Mouse (Mus musculus) granulocyte monocyte progenitor cell, adult 5-6 weeks (primary cell): ENCODE data around the gene Kremen1. TPM values are rescaled to one million over a fixed set of nuclear protein-coding genes. Genes with fewer than 3 reads are reported as not detected.
A peak's percentile ranks its signal among the peaks of the same experiment; 100 is the strongest.

ENCODE experiments used
- ATAC-seq: replicated peaks from 2 replicates; pipeline ENCODE4 v1.8.0; 2016; ENCODE audit warnings: mild to moderate bottlenecking, moderate TSS enrichment, inconsistent platforms; ENCODE audit not compliant: poor library complexity, severe bottlenecking
- total RNA-seq, 2 experiments: library from RNA; stranded (forward) in 1 of 2; stranded (reverse) in 1 of 2; fragments of 200-712, 200-1000 nt in 1 of 2; fragments of >200 nt in 1 of 2; fragmentation: Nextera tagmentation in 1 of 2; gene quantifications; 2 replicates each; pipeline ENCODE4 v1.2.3; 2014 to 2017

The Kremen1 gene
- total RNA-seq, 2 experiments from 2014 or later = 1.9 to 4.1 TPM

DNA sequence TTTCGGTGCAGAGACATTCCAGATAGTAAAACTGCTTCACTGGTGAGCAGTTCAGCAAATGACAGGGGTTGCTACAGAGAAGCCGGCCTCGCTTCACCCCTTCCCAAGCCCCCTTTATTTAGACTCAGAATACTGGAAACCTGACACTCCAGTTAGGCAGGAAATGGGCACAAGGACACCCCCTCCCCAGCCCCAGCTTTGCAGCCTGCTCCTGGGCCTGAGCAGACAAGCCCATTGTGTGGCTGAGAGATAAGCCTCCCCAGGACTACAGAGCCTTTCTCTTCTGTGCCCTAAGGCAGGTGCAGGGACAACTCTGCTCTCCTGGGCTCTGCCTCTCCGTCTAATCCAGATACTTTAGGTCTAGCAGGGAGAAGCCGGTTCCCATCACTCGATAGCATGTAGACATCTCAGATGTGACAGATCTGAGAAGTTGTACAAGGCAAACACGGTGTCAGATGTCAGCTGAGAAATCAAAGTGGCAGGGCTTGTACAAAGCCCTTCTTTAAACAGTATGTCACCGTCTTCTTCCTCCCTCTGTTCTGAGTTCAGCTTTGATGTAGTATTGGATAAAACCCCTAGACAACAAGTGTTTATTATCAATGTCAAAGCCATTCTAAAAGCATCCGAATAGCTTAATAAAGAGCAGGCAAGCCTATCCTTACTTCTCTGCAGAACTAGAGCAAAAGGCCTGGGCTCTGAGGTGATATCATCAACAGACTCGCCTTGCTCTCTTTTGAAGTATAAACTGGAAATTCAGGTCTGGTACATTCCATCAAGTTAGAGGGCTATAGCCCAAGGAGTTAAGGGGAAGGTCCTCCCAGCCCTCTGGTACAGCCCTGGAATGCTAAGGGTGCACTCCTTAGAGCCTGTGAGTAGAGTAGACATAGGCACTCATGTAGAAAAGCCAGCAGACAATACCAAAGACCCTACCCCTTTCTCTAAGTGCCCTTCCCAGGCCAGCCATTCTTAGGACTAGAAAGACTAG is 21.4 kb downstream of the Kremen1 start:
- no peak for ATAC-seq

DNA sequence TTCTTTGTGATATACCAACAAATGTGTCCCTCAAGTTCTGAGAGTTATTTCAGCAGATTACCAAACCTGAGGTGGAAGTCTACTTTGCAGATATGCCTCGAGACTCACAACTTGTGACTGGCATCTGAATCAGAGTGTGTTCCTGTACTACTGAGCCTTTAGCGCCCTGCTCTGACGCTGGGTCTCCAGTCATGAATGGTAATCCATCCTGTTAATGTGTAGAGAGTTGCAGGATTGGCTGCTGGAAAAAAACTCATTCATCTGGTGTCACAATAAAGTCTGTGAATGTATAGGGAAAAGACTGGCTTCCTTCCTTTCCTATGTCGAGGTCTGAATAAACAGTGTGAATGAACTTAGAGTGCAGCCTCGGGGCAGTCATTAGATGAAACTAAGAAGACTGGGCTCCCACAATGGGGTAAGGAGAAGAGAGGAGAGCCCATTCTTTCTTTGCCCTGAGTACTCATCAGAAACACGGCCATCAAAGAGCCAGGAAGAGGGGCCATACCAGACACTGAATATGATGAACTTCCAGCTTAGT is 41.4 kb downstream of the Kremen1 start:
- ATAC-seq = no peak

- ATAC-seq = no peak
Observed at GRCm38 (mm10) chr11:5219371-5219770, 42.0 kb downstream of the Kremen1 start.

GRCm38 (mm10) chr11:5215401-5216187 is 45.8 kb downstream of the Kremen1 start:
- ATAC-seq = peak; percentile 65

DNA sequence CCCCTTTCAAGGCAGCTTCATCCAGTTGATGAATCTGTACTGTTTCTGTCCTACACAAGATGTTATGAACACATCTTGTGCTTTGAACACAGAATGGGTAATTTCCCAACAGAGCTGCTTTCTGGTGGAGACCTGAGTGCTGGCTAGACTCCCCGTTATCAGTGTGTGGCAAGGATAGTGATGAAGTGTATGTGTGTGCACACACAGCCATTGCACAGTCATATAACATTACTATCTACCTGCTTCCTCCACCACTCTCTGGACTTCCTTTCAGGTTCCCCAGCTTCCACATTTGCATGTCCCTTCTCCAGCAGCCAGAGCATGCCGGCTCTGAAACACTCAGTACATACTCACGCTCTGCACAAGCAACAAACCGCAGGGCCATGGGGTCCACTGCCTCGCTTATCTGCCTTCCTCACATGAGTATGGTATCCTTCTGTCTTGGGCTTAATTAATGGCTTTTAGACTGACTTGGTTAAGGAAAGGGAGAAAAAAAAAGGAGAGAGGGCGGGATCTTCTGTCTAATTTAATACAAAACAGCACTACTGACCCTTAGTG is 46.8 kb downstream of the Kremen1 start:
- peak; percentile 75 for ATAC-seq

- no peak for ATAC-seq
Observed at GRCm38 (mm10) chr11:5203054-5203453, 58.3 kb downstream of the Kremen1 start.

DNA sequence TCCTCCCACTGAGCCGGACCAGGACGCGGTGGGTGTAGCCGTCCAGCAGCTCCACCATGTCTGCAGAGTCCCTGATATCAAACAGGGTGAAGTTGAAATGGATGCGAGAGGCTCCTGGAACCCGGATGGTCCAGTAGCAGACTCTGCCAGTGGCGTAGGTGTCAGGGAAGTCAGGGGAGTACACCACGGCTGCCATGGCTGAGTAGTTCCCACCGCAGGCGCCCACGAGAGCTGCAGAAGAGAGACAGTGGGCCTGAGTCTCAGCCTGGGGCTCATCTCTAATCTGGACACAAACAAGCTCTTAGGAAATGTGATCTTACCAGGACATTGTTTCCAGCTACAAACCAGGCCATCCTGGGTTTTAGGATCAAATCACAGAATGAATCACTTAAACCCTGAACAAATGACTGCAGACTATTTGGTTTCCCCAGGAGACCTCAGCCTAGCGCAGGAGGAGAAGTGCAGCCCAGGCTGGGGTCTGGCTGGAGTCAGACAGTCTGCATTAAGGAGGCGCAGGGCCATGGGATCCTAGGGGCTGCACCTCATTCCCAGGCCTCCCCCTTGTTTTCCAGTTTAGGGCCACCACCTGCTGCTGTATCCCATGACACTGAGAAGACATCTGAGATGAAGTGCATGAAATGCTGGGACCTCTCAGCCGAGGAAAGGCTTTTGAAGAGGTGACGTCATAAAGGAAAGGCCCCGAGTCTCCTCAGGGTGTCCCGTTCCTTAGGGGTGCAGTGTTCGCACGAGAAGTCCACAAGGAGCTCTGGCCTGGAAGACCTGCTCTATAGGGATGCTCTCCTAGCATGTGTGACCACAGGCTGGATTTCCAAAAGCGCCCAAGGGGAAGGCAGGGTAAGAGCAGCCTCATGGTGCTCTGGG is 59.3 kb downstream of the Kremen1 start:
- ATAC-seq = no peak

DNA sequence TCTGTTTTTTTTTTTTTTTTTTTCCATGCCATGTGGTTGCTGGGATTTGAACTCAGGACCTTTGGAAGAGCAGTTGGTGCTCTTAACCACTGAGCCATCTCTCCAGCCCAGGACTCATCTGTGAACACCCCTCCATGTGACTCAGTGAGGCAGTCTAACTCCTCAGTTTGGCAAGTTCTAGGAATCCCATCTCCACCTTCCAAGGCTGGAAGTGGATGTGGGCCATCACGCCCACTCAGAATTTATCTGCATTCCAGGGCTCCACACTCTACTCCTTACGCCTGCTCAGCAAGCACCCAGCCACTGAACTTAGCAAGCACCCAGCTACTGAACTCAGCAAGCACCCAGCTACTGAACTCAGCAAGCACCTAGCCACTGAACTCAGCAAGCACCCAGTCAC is 61.5 kb downstream of the Kremen1 start:
- no peak for ATAC-seq

DNA sequence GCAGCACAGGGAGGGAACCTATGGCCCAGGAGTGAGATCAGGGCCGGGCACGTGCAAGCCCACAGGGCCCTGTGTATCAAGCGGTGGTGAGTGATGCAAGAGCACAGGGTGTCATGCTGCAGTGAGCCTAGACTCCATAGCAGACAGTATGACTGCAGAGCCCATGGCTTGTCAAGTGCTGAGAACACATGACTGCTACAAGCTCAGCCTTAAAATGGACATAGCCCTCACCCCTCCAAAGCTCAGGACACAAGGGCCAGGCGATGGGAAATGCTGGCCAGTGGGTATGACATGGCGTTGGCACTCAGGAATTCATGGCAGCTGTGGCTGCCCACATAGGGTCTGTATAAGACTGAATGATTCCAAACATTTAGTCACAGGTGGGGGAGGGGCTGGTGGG is 64.3 kb downstream of the Kremen1 start:
- ATAC-seq = peak; percentile 17; the same call in 1 of the 2 replicates

DNA sequence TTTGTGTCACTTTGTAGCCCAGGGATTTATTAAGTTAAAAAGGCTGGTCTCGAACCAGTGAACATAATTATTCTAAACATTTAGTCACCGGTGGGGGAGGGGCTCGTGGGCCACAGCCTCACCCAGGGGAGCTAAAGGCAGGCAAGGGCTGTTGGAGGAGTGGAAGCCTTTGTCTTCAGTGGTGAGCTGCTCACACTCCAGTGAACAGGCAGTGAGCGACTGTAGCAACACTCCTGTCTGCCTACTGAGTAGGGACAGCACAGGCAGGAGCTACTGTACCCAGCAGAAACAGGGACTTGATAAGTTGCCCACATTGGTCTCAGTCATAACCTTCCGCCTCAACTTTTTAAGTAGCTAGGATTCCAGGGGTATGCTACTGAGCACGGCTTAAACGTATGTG is 64.8 kb downstream of the Kremen1 start:
- ATAC-seq = no peak

- ATAC-seq = no peak
Observed at GRCm38 (mm10) chr11:5193576-5193881, 67.8 kb downstream of the Kremen1 start.

GRCm38 (mm10) chr11:5192840-5193575 is 68.3 kb downstream of the Kremen1 start:
- ATAC-seq = no peak

DNA sequence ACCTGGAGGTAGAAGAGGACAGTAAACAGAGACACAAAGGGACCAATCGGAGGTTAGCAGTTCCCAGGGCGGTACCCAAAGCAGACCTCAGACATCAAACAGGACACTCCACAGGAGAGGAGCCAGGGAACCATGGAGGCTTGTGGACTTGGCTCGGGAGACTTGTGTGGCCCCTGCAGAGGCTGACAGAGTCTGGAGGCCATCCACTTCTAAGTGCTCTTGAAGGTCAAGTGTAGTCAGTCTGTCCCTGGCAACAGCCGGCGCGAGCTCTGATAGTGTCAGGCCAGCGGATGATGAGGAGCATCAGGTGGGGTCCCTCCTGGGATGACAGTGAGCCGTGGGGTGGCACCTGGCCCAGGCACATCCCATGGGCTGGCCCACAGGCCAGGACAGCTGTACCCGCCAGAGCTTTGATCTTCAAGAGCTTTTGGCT is 69.3 kb downstream of the Kremen1 start:
- no peak for ATAC-seq

DNA sequence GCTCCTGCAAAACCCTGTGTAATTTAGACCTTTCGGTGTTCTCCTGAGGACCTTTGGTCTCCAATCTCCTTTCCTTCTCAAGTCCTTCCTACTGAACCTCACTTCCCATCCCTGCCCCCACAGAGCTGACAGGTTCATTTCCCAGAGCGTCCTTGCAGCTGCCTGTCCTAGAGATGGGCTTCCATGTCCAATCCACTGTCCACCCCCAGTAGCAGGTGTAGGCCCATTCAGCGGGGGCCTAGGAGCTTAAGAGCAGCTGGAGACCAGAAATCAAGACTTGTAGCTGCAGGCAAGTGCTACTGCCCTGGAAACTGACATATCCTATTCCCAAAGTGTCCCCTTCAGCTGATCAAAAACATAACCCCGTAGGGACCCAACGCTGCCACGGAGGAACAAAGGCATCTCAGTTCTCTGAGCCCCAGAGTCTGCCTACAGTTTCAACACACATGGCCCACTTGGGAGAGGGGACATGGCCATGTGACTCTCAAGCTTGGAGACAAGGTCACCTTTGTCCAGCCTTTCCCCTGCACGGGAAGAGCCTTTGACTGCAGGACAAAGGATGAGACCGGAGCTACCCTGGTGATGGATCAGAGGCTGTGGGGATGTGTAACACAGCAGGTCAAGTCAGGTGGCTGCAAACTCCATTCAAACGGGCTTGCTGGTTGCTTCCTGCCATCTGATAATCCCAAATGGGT is 72.0 kb downstream of the Kremen1 start:
- ATAC-seq = no peak

DNA sequence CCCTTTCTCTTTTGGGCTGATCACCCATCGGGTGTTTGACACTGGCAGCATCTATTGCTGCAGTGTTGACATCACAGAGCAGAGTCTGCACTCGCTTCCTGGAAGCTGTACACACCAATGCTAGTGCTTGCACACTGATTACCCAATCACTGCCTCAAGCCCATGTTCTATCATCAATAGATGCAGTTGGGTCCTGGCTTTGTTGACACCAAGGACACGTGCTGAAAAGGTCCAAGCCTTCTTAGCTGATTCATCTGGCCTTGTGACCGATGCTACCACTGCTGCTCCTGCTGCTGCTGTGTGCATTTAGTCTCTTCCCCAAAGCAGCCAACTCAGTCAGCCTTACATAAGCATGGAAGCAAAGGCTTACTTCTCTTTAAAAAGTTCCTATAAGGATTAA is 73.2 kb downstream of the Kremen1 start:
- ATAC-seq = no peak

- ATAC-seq = no peak
Observed at GRCm38 (mm10) chr11:5184832-5185231, 76.5 kb downstream of the Kremen1 start.

- no peak for ATAC-seq
Observed at GRCm38 (mm10) chr11:5184250-5184649, 77.1 kb downstream of the Kremen1 start.

GRCm38 (mm10) chr11:5182870-5183269 is 78.5 kb downstream of the Kremen1 start:
- ATAC-seq = no peak
